ENCODE assay signal across 10 mouse cellular contexts in the genomic region with DNA sequence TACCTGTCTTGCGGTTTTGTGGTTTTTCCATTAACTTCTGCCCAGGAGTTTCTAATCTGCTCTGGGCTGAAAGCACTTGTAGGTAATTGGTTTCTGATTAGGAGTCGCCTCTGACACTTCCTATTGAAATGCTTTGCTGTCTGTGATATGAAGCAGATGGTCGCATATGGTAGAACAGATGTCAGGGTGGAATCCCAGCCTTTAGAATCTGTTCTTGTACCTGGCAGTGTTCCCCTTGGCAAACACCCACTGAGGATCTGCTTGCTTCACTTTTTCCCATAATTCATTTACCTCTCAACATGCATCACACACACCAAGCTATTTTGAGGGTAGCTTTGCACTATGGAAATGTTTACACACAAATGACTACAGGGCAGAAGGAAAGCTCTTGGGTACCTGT. TPM values are rescaled to one million over a fixed set of nuclear protein-coding genes. Genes with fewer than 3 reads are reported as not detected.
DNase-seq lines count a peak whose midpoint lies in the region; ATAC-seq lines count a peak whose summit lies in the region.
"Had no signal": no experiment of that assay in that cellular context is flagged by ENCODE, and none has a peak within 500 bp of the region (broad histone marks: within the 10 kb centered on the region; RNA-seq: fewer than 3 reads in every experiment).

No protein-coding gene starts in this region.

- peak; percentile 72 for ATAC-seq in hindbrain, embryonic 16.5 days

- H3K9ac ChIP-seq in hindbrain, embryonic 16.5 days (ENCODE audit: low read depth, low read length) = no peak overlapping the region
- H3K9ac ChIP-seq: embryonic facial prominence, embryonic 12.5 days had no signal

- no peaks in the 10 kb centered on the region; the same call in none of the 2 replicates for H3K4me1 ChIP-seq in hindbrain, embryonic 16.5 days (ENCODE audit: control insufficient read depth, insufficient read depth, low read depth, low read length)
- peaks cover 30% of the 10 kb centered on the region for H3K4me1 ChIP-seq in hindbrain, embryonic 10.5 days (replicated peaks)

- 35% methylated on average over 3 of the region's 3 CpGs for WGBS in hindbrain, embryonic 16.5 days
- WGBS in hindbrain, embryonic 10.5 days = 69% methylated on average over 3 of the region's 3 CpGs

- no peak overlapping the region for H3K27ac ChIP-seq in hindbrain, embryonic 16.5 days (ENCODE audit: low read depth, low read length)
- H3K27ac ChIP-seq in hindbrain, embryonic 10.5 days = no peak overlapping the region
- H3K27ac ChIP-seq: embryonic facial prominence, embryonic 12.5 days had no signal

- H3K27me3 ChIP-seq in hindbrain, embryonic 16.5 days (replicated peaks; ENCODE audit: control insufficient read depth, insufficient read depth, low read length) = no peaks in the 10 kb centered on the region
- no peaks in the 10 kb centered on the region for H3K27me3 ChIP-seq in hindbrain, embryonic 10.5 days (ENCODE audit: insufficient read depth, poor library complexity, severe bottlenecking)
- H3K27me3 ChIP-seq: embryonic facial prominence, embryonic 12.5 days had no signal

- no peak overlapping the region for H3K4me3 ChIP-seq in hindbrain, embryonic 16.5 days (ENCODE audit: low read length)
- H3K4me3 ChIP-seq in hindbrain, embryonic 10.5 days = no peak overlapping the region
- H3K4me3 ChIP-seq: embryonic facial prominence, embryonic 12.5 days had no signal

- no peak overlapping the region for H3K4me2 ChIP-seq in hindbrain, embryonic 16.5 days (ENCODE audit: low read length)
- H3K4me2 ChIP-seq: embryonic facial prominence, embryonic 12.5 days had no signal

- no peak for DNase-seq in hindbrain, embryonic 10.5 days (ENCODE audit: low spot score)
- peak; percentile 91 to 96 for DNase-seq in cerebellum, postnatal 36 days
- DNase-seq in heart, postnatal 4 days = peak; percentile 74
- DNase-seq in right cerebral cortex, adult 2 months (ENCODE audit: low spot score in 2 of 2) = peak; percentile 76 to 82
- no peak for DNase-seq in neural tube, embryonic 10.5 days (ENCODE audit: extremely low spot score, low spot score)
- DNase-seq in adrenal gland, postnatal 10 days = no peak
- DNase-seq in kidney, postnatal 36 days = no peak
- DNase-seq: liver had no signal

- no peaks in the 10 kb centered on the region for H3K36me3 ChIP-seq in hindbrain, embryonic 16.5 days (ENCODE audit: control insufficient read depth, insufficient read depth, low read length)
- no peaks in the 10 kb centered on the region for H3K36me3 ChIP-seq in hindbrain, embryonic 10.5 days
- H3K36me3 ChIP-seq: embryonic facial prominence, embryonic 12.5 days had no signal

- H3K9me3 ChIP-seq in hindbrain, embryonic 16.5 days (ENCODE audit: control insufficient read depth, low read length) = no peaks in the 10 kb centered on the region
- no peaks in the 10 kb centered on the region for H3K9me3 ChIP-seq in hindbrain, embryonic 10.5 days
- H3K9me3 ChIP-seq: embryonic facial prominence, embryonic 12.5 days had no signal

RNA-seq across cellular contexts. Expression of gene Pard3, which starts 44.2 kb away (rescaled TPM):
- polyA plus RNA-seq in hindbrain, embryonic 16.5 days (2015; fragmentation: Nextera tagmentation; extraction: Ambion mirVana) = 12.1 and 14.3 TPM in 2 replicates
- polyA plus RNA-seq in hindbrain, embryonic 10.5 days (2016; fragmentation: Nextera tagmentation; extraction: Ambion mirVana) = 24.2 and 28.1 TPM in 2 replicates
- 10 to 100 TPM; 41.0 to 42.0 TPM for total RNA-seq in heart, postnatal 4 days (2021)
- 10 to 100 TPM; 35.2 to 39.0 TPM for total RNA-seq in adrenal gland, postnatal 10 days (2021)

Comparison
In these comparisons a context has a peak if more than half of its experiments do, and no peak if none do; other contexts are left out.
1. DNase-seq: peak in cerebellum, postnatal 36 days (2 of 2), heart, postnatal 4 days (single experiment) and right cerebral cortex, adult 2 months (2 of 2); none in hindbrain, embryonic 10.5 days (single experiment), neural tube, embryonic 10.5 days (single experiment), adrenal gland, postnatal 10 days (single experiment) and kidney, postnatal 36 days (0 of 2).